In the genomic region with DNA sequence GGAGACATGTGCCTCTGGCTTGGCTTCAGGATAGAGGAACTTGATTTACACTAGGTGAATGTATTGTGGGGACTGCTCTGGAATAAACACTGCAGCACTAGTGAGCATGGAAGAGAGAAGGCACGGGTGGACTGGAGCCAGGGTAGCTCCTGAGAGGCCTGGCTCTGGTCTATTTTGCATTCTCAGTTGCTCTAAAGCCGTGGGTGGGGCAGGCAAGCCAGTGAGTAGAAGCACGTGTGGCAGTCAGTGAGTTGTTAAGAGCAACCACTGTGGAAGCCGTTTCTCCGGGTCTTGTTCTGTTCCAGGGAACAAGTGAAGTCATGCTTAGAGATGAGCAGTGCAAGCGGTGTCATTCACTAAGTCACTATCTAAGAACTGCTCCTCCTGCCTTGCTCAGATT, we compare ENCODE assay signal across 15 mouse cellular contexts.
"Had no signal": no experiment of that assay in that cellular context is flagged by ENCODE, and none has a peak within 500 bp of the region (broad histone marks: within the 10 kb centered on the region; RNA-seq: fewer than 3 reads in every experiment).

No protein-coding gene starts in this region.

- DNase-seq: lung, adult 2 months; lung, postnatal 14 days; lung, postnatal 36 days; right cerebral cortex, postnatal 25 days; right cerebral cortex, postnatal 4 days; spleen, adult 18-20 months; thymus, adult 18-20 months; thymus, postnatal 14 days; thymus, postnatal 36 days had no signal

- H3K27ac ChIP-seq: lung, embryonic 15.5 days; macrophage; midbrain, embryonic 13.5 days; midbrain, embryonic 15.5 days; neural tube, embryonic 12.5 days had no signal

- H3K4me1 ChIP-seq: lung, embryonic 15.5 days; midbrain, embryonic 13.5 days; midbrain, embryonic 15.5 days; neural tube, embryonic 12.5 days had no signal

- H3K27me3 ChIP-seq: lung, embryonic 15.5 days; midbrain, embryonic 13.5 days; midbrain, embryonic 15.5 days; neural tube, embryonic 12.5 days had no signal

- H3K4me3 ChIP-seq: lung, embryonic 15.5 days; megakaryocyte, embryonic 14.5 days; midbrain, embryonic 13.5 days; midbrain, embryonic 15.5 days; neural tube, embryonic 12.5 days had no signal

- H3K9me3 ChIP-seq: lung, embryonic 15.5 days; megakaryocyte, embryonic 14.5 days; midbrain, embryonic 13.5 days; midbrain, embryonic 15.5 days; neural tube, embryonic 12.5 days had no signal
